Mouse (Mus musculus): ENCODE results near the gene Malrd1.

GRCm38 (mm10) chr2:16031559-16031958, 505.3 kb downstream of the Malrd1 start:
- TF ChIP-seq EP300 (IDR thresholded peaks at IDR 0.05; ENCODE audit: low read depth in 1 of 2, low read length in 2 of 2) = no peak
- no peak for TF ChIP-seq ZMIZ1 (IDR thresholded peaks at IDR 0.05; ENCODE audit: low read depth, low read length)
- TF ChIP-seq NELFE (IDR thresholded peaks at IDR 0.05; ENCODE audit: low read depth, low read length) = no peak
- TF ChIP-seq CHD2 (IDR thresholded peaks at IDR 0.05; ENCODE audit: low read length) = no peak
- TF ChIP-seq POLR2A (IDR thresholded peaks at IDR 0.05; ENCODE audit: control insufficient read depth in 1 of 2, insufficient read depth in 1 of 2, low read depth in 1 of 2, low read length in 2 of 2, poor library complexity in 1 of 2) = no peak
- TF ChIP-seq MAFK (IDR thresholded peaks at IDR 0.05; ENCODE audit: borderline replicate concordance, low read depth, low read length) = no peak
- TF ChIP-seq GATA1 (IDR thresholded peaks at IDR 0.05; ENCODE audit: low read depth, low read length) = no peak
- TF ChIP-seq CTCF (IDR thresholded peaks at IDR 0.05 in 2 of 3, conservative IDR thresholded peaks at IDR 0.05 in 1 of 3; ENCODE audit: control insufficient read depth in 1 of 3, insufficient read depth in 1 of 3, low read depth in 2 of 3, low read length in 3 of 3, poor library complexity in 1 of 3, severe bottlenecking in 1 of 3) = no peak
- no peak for TF ChIP-seq TCF12 (IDR thresholded peaks at IDR 0.05; ENCODE audit: low read depth, low read length)
- no peak for TF ChIP-seq CHD1 (IDR thresholded peaks at IDR 0.05; ENCODE audit: low read depth, low read length)
- no peak for TF ChIP-seq BHLHE40 (IDR thresholded peaks at IDR 0.05; ENCODE audit: borderline replicate concordance, low read depth, low read length)
- TF ChIP-seq ZNF384 (IDR thresholded peaks at IDR 0.05; ENCODE audit: low read depth, low read length) = no peak
